Mouse (Mus musculus): ENCODE results near the gene Narfl. TPM values are rescaled to one million over a fixed set of nuclear protein-coding genes. Genes with fewer than 3 reads are reported as not detected.
A peak's percentile ranks its signal among the peaks of the same experiment; 100 is the strongest.

The Narfl gene
- polyA plus RNA-seq, 1 experiment from 2014 or later = 30.9 TPM

DNA sequence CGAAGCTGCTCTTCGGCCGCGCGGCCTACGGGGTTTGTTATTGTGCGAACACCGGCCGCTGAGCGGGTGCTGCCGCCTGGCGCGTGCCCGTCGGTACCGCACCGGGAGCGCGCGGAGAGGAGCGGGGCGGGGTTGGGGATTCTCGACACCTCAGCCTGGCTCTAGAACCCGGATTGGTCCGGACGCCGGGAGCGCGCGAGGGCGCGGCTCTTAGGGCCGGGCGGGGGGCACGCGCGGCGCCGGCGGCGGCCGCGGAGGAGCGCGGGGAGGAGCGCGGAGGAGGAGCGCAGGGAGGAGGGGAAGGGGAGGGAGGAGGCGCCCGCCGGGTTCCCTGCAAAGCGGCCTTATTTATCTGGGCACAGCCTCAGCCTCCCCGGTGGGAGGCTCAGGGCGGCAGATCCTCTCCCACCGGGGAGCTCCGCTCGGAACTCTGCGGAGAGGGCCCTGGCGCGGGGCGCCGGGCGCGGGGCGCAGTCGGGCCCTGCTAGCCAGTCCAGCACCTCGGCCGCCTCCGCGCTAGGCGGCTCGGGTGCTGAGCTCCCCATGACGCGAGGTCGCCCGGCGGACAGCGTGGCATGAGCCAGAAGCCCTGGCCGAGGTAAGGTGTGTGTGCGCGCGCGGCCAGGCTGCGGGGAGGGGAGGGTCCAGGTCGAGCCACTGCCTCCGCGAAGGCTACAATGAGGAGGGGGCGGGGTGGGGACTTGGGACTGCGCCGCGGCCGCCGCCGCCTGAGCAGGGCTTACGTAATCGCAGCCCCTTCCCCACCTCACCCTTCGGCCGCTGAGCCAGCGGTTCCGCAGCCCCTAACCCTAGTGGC is 35.4 kb downstream of the Narfl start, which contains the start of gene Fbxl16:
Gene Fbxl16, plus strand, starts transcription at position 297 of the 817 bp plus-strand sequence.
- H3K27me3 ChIP-seq = no peaks in the 10 kb centered on the region
- H3K9me3 ChIP-seq = no peaks in the 10 kb centered on the region
- peak within 1 kb of the TSS; percentile 98 for H3K27ac ChIP-seq (replicated peaks)
- H3K9ac ChIP-seq (replicated peaks) = peak within 1 kb of the TSS; percentile 99
- H3K36me3 ChIP-seq = no peaks in the 10 kb centered on the region
- peaks cover 42% of the 10 kb centered on the region for H3K4me1 ChIP-seq
- peak; percentile 86 for ATAC-seq (replicated peaks)
- peak within 1 kb of the TSS; percentile 89 for H3K4me2 ChIP-seq (replicated peaks)
- WGBS = under 1% methylated on average over 93 of the region's 100 CpGs
- H3K4me3 ChIP-seq = peak within 1 kb of the TSS; percentile 99

DNA sequence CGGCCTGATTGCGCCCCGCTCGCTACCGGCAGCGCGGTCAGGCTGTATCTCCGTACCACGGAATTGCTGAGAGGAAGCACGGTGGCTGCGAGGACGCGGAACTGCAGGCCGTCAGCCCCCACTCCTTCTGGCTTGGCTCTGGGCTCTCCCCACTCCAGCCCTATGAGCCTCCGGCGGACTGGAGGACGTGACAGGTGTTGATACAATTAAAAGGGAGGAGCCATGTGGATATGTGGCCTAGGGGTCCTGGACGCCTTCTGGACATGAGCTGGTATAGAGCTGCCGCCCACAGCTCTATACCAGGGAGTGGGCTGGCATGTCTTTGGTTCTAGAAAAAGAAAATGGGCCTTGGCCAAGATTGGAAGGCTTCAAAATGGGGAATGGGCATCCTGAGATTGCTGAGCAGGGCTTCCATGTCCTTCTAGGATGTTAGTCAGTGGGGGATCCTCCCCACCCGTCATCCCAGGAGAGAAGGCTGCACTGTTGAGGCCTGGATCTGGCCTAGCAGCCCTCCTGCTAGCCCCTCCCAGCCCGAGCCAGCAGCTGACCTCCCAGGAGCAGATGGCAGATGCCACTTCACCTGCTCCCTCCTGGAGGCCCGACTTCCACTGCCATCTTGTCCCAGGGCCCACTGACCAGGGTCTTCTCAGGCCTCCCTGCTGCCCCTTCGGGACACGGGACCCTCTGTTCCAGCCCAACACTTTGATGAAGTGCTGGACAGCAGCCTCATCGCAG is 36.2 kb downstream of the Narfl start:
- Histone ChIP-seq H3K27ac (replicated peaks) (peak overlapping the region; percentile 98), H3K4me1 (peaks cover 47% of the 10 kb centered on the region), H3K4me2 (replicated peaks) (peak overlapping the region; percentile 89), H3K27me3 (no peaks in the 10 kb centered on the region), H3K36me3 (no peaks in the 10 kb centered on the region), H3K9ac (replicated peaks) (peak overlapping the region; percentile 99), H3K9me3 (no peaks in the 10 kb centered on the region), H3K4me3 (peak overlapping the region; percentile 99)
- ATAC-seq (replicated peaks) = peak; percentile 53
- 6% methylated on average over 25 of the region's 25 CpGs for WGBS

DNA sequence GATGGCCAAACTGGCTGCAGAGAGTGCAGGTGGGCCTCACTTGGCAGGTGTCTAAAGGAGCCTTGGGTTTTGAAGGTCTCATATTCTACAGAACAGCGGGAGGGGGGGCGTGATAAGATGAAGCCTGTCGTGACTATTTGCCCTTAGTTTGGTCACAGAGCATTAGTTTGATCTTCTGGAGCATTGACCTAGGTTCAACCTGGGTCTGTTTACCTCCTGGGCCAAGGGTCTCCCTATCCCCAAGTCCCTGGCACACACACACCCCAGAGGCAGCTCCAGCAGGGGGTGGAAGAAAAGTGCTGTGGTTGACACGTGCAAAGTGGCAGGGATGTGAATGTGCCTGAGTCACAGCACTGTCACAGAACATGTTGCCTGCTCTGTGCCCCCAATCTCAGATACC is 37.3 kb downstream of the Narfl start:
- Histone ChIP-seq H3K27ac (replicated peaks) (no peak overlapping the region), H3K4me1 (peaks cover 47% of the 10 kb centered on the region), H3K4me2 (replicated peaks) (peak overlapping the region; percentile 89), H3K4me3 (peak overlapping the region; percentile 99; the same call in 1 of the 2 replicates), H3K9ac (replicated peaks) (no peak overlapping the region), H3K9me3 (no peaks in the 10 kb centered on the region), H3K27me3 (no peaks in the 10 kb centered on the region), H3K36me3 (no peaks in the 10 kb centered on the region)
- no peak for ATAC-seq (replicated peaks)
- WGBS = 82% methylated on average over 4 of the region's 4 CpGs

DNA sequence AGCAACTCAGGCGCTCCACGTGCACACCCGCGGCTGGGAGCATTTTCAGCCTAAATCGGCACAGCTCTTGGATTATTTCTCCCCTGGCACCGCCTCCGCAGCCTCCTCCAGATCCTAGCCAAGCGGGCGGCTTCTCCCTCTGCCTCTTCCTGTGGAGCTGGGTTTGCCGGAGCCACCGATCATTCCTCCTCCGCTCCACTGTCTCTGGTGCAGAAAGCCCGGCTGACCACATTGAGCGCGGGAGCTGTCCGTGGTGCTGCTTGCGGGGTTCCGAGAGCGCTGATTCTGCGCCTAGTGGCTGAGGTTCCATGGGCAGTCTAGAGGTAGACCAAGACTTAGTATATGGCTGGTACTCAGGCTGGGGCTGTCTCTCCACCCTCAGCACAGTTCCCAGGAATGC is 39.9 kb downstream of the Narfl start:
- H3K27ac ChIP-seq (replicated peaks) = no peak overlapping the region
- no peak for ATAC-seq (replicated peaks)
- peak overlapping the region; percentile 16 for H3K4me3 ChIP-seq
- peaks cover 8% of the 10 kb centered on the region for H3K27me3 ChIP-seq
- H3K36me3 ChIP-seq = peaks cover 16% of the 10 kb centered on the region
- WGBS = 2% methylated on average over 20 of the region's 20 CpGs
- H3K4me2 ChIP-seq (replicated peaks) = peak overlapping the region; percentile 35
- peaks cover 40% of the 10 kb centered on the region for H3K4me1 ChIP-seq
- H3K9me3 ChIP-seq = no peaks in the 10 kb centered on the region
- peak overlapping the region; percentile 28 for H3K9ac ChIP-seq (replicated peaks)

DNA sequence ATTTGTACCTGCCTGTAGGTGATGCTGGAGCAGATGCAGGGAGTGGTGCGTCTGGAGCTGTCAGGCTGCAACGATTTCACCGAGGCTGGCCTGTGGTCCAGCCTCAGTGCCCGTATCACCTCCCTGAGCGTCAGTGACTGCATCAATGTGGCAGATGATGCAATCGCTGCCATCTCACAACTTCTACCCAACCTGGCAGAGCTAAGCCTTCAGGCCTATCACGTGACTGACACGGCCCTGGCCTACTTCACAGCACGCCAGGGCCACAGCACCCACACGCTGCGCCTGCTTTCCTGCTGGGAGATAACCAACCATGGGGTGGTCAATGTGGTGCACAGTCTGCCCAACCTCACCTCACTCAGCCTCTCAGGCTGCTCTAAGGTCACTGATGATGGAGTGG is 44.1 kb downstream of the Narfl start:
- no peak overlapping the region for H3K9ac ChIP-seq (replicated peaks)
- H3K27me3 ChIP-seq = peaks cover 22% of the 10 kb centered on the region
- H3K4me1 ChIP-seq = peaks cover 18% of the 10 kb centered on the region
- H3K4me2 ChIP-seq (replicated peaks) = no peak overlapping the region
- no peak overlapping the region for H3K4me3 ChIP-seq
- no peak overlapping the region for H3K27ac ChIP-seq (replicated peaks)
- peaks cover 27% of the 10 kb centered on the region for H3K36me3 ChIP-seq
- ATAC-seq (replicated peaks) = no peak
- 93% methylated on average over 11 of the region's 11 CpGs for WGBS
- no peaks in the 10 kb centered on the region for H3K9me3 ChIP-seq

DNA sequence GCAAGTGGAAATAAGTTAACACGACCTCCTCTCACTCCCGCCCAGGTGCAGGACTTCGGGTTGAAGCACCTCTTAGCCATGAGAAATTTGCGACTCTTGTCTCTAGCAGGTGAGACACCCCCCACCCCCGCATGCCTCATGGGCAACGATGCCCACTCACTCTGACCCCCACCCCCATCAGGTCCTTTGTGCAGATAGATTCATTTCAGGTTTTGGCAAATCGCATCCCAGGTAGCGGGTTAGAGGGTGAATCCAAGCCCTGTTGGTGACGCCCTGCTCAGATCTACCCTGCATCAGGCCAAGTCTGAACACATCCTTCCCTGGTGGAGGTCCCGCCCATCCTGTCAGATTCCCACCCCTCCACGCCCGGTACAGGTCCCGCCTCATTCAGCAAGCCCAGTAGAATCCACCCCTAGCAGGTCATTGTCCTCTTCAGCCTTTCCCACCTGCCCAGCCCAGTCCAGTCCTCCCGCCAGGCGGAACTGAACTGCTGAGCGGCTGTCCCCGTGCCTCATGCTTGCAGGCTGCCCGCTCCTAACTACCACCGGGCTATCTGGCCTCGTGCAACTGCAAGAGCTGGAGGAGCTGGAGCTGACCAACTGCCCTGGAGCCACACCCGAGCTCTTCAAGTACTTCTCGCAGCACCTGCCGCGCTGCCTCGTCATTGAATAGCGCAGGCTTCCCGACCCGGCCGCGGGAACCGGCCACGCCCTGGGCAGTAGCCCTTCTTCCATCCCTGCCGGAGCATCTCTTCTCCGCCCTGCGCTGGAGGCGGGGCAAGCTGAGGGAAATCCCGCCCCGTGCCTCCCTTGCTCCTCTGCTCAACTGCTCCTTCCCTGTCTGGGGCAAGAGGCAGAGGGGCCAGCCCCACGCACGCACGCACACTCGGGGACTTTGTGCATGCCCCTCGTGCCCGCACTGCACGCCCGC is 45.5 kb downstream of the Narfl start:
- H3K9ac ChIP-seq (replicated peaks) = no peak overlapping the region
- H3K27ac ChIP-seq (replicated peaks) = no peak overlapping the region
- H3K9me3 ChIP-seq = no peaks in the 10 kb centered on the region
- whole genome bisulfite sequencing = 10% methylated on average over 46 of the region's 46 CpGs
- H3K4me2 ChIP-seq (replicated peaks) = no peak overlapping the region
- peaks cover 27% of the 10 kb centered on the region for H3K36me3 ChIP-seq
- no peak overlapping the region for H3K4me3 ChIP-seq
- peaks cover 22% of the 10 kb centered on the region for H3K27me3 ChIP-seq
- ATAC-seq (replicated peaks) = no peak
- peaks cover 13% of the 10 kb centered on the region for H3K4me1 ChIP-seq

DNA sequence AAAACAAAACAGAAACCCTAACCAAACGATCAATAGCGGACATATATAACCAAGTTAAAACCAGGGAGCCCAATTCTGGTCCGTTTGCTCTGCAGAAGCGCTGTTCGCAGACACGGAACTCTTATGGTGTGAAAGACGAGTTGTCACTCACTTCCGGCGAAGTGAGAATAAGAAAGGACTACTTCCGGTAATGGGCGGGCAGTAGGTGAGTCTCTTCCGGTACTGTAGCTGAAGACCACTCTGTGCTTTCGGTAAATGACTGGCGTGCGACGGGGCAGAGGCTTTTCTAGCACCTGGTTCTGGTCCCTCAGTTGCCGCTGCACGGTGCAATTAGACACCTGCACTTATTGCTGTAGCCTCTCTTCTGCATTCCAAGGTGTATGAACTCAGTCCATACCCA is 49.9 kb downstream of the Narfl start, which contains the start of gene Wdr24:
Gene Wdr24, plus strand, starts transcription at position 176 of the 400 bp plus-strand sequence.
- Histone ChIP-seq H3K4me2 (replicated peaks) (peak within 1 kb of the TSS; percentile 88), H3K36me3 (peaks cover 23% of the 10 kb centered on the region), H3K4me3 (peak within 1 kb of the TSS; percentile 68), H3K27ac (replicated peaks) (peak within 1 kb of the TSS; percentile 70), H3K4me1 (peaks cover 47% of the 10 kb centered on the region), H3K27me3 (peaks cover 15% of the 10 kb centered on the region), H3K9me3 (no peaks in the 10 kb centered on the region), H3K9ac (replicated peaks) (peak within 1 kb of the TSS; percentile 68)
- 0% methylated on average over 18 of the region's 18 CpGs for WGBS
- ATAC-seq (replicated peaks) = peak; percentile 73

DNA sequence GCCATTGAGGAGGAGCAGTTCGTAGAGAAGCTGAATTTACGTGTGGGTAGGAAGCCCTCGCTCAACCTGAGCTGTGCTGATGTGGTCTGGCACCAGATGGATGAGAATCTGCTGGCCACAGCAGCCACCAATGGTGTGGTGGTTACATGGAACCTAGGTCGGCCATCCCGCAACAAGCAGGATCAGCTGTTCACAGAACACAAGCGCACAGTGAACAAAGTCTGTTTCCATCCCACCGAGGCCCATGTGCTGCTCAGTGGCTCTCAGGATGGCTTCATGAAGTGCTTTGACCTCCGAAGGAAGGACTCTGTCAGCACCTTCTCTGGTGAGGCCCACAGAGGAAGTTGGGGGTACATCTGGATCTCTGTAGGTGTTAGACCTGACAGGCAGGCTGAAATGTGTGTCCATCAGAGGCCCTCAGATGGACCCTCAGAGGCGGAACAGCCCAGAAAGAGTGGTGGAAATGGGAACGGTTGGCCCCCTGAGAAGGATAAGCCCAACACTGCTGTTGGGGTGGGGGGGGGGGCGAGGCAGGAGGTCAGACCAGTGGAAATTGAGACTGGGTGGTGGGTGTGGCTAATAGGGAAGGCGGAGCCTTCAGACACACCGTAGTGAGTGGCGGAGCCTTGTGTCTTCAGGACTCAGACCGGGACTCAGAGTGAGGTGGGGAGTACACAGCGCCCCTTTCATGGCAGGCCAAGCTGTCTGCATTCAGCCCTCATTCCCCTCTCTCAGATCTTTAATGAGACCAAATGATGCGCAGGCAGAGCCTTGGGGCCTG is 51.0 kb downstream of the Narfl start:
- Histone ChIP-seq H3K4me1 (peaks cover 51% of the 10 kb centered on the region), H3K9me3 (no peaks in the 10 kb centered on the region), H3K4me3 (peak overlapping the region; percentile 68), H3K27me3 (peaks cover 8% of the 10 kb centered on the region; the same call in 1 of the 2 replicates), H3K4me2 (replicated peaks) (peak overlapping the region; percentile 88), H3K9ac (replicated peaks) (peak overlapping the region; percentile 68), H3K36me3 (peaks cover 17% of the 10 kb centered on the region), H3K27ac (replicated peaks) (no peak overlapping the region)
- WGBS = 77% methylated on average over 17 of the region's 17 CpGs
- ATAC-seq (replicated peaks) = no peak

DNA sequence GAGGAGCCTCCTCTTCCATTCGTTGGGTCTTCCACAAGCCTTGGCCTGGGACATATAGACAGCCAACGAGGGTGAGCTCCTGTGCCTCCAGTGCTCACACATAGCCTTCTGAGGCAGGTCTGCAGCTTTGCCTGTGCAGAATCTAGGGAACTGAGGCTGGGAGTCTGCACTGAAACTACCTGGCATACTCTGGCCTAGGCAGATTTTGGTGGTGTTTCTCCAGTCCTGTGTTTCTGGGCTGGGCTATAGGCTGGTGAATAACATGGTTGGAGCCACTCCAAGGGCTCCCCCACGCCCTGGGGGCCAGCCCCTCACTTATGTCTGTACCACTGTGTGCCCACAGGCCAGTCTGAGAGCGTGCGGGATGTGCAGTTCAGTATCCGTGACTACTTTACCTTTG is 51.7 kb downstream of the Narfl start:
- H3K27me3 ChIP-seq = 0 out of 2 replicates have a peak, but pooled peaks cover under 1% of the 10 kb centered on the region
- no peak for ATAC-seq (replicated peaks)
- no peak overlapping the region for H3K4me3 ChIP-seq
- peak overlapping the region; percentile 88; the same call in 1 of the 2 replicates for H3K4me2 ChIP-seq (replicated peaks)
- H3K9me3 ChIP-seq = no peaks in the 10 kb centered on the region
- H3K36me3 ChIP-seq = peaks cover 18% of the 10 kb centered on the region
- no peak overlapping the region for H3K9ac ChIP-seq (replicated peaks)
- 90% methylated on average over 6 of the region's 6 CpGs for WGBS
- peaks cover 59% of the 10 kb centered on the region for H3K4me1 ChIP-seq
- no peak overlapping the region for H3K27ac ChIP-seq (replicated peaks)

DNA sequence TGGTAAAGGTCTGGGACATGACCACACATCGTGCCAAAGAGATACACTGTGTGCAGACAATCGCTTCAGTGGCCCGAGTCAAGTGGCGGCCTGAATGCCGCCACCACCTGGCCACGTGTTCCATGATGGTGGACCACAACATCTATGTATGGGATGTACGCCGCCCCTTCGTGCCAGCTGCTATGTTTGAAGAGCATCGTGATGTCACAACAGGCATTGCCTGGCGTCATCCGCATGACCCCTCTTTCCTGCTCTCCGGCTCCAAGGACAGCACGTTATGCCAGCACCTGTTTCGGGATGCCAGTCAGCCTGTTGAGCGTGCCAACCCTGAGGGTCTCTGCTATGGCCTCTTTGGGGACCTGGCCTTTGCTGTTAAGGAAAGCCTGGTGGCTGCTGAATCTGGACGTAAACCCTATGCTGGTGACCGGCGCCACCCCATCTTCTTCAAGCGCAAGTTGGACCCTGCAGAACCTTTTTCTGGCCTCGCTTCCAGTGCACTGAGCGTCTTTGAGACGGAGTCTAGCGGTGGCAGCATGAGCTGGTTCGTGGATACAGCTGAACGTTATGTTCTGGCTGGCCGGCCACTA is 52.5 kb downstream of the Narfl start:
- Histone ChIP-seq H3K9me3 (no peaks in the 10 kb centered on the region), H3K36me3 (peaks cover 25% of the 10 kb centered on the region), H3K27me3 (no peaks in the 10 kb centered on the region), H3K9ac (replicated peaks) (no peak overlapping the region), H3K4me3 (no peak overlapping the region), H3K4me2 (replicated peaks) (no peak overlapping the region), H3K4me1 (peaks cover 66% of the 10 kb centered on the region), H3K27ac (replicated peaks) (no peak overlapping the region)
- 96% methylated on average over 27 of the region's 27 CpGs for WGBS
- no peak for ATAC-seq (replicated peaks)
